Mouse (Mus musculus) mouse trophoblast stem cell (cell line): ENCODE measurements around the gene Nrap.

ENCODE experiments used
- in situ Hi-C, 2 experiments: fragments of 300-500 bp; cut with MseI, MboI; formaldehyde crosslinking; loops; 2 replicates in 1 of 2; 3 replicates in 1 of 2; pipeline ENCODE4 v1.15.1; 2025

Nrap gene

GRCm38 (mm10) chr19:56316531-56316930 is 73.3 kb downstream of the Nrap start:
- in situ Hi-C loops, result no loop called here

DNA sequence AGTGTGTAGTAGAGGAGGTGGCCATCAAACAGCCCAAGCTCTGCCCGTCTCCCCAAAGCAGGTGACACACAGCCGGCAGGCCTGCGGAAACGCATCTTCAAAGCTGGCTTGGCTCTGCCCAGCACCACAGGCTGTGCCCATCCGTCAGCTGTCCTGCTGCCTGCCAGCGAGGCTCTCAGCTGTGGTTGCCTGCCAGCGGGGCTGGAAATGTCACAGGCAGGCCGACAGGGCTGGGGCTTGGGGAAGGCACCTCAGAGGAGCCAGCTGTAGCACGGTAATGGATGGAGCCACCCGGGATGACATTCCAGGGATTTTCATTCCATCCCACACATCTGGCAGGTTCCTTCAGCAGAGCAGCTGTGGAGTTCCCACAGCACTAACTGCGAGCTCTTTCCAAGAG is 89.0 kb downstream of the Nrap start:
- in situ Hi-C loops, result no loop called here

- in situ Hi-C loops, result no loop called here
Observed at GRCm38 (mm10) chr19:56297264-56297663, 92.6 kb downstream of the Nrap start.

DNA sequence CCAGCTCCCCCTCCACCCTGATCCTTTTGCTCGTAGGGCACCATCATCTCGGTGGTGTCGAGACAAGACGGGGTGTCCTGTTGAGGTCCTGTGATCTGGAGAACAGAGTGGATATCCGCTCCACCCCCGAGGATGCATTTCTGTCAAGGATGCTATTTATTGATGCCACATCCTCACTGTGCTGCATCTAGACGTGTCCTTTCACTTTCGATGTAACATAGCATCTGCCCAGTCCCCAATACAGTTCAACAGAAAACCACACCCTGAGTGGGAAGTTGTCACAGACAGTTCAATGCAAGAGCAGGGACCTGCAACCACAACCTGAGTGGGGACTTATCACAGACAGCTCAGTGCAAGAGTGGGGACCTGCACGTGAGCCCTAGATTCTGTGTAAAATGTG is 93.2 kb downstream of the Nrap start:
- in situ Hi-C loops, result no loop called here

- in situ Hi-C loops, result no loop called here
Observed at GRCm38 (mm10) chr19:56294654-56295399, 95.0 kb downstream of the Nrap start.

DNA sequence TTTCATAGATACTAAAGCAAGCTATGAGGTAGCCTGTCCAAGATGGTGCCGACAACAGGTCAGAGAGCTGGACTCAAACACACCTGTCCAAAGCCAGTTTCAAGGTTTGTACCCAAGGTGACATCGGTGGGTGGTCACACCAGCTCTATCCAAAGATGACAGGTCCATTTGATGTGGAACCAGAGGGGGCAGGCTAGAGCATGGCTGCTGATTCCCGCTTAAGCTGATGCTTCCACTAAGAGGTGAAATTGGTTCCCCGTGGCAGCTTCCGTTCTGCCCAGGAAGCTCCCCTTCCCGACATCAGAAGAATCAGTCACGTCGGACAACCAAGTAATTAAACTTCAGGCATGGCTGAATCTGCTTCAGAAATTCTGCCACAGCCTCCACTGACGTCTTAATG is 97.5 kb downstream of the Nrap start:
- in situ Hi-C loops, result no loop called here

GRCm38 (mm10) chr19:56291898-56292297 is 97.9 kb downstream of the Nrap start:
- in situ Hi-C loops, result no loop called here

- in situ Hi-C loops, result no loop called here
Observed at GRCm38 (mm10) chr19:56289642-56290041, 100.2 kb downstream of the Nrap start.

DNA sequence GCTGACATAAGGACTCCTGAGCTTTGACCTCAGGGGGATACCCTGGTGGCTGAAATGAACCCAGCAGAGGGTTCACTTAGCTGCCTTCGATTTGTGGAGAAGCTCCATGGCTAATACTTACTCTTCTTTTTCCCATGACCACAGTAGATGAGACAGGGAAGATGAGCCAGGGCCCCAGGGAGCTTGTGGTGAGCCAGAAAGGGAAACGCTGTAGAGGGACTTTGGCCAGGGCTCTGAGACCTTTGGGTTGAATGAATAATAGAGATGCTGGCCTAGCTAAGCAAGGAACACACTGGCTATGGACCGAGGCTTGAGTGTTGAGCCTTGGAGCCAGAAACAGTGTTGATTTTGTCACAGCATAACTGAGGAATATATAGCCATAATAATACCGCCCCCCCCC is 101.4 kb downstream of the Nrap start:
- in situ Hi-C loops, result no loop called here

- in situ Hi-C loops, result no loop called here
Observed at GRCm38 (mm10) chr19:56287580-56288367, 102.1 kb downstream of the Nrap start.

GRCm38 (mm10) chr19:56286866-56287265 is 103.0 kb downstream of the Nrap start, which contains the start of gene Habp2:
Gene Habp2, plus strand, starts transcription at chr19:56287137.
- in situ Hi-C loops, result no loop called here

DNA sequence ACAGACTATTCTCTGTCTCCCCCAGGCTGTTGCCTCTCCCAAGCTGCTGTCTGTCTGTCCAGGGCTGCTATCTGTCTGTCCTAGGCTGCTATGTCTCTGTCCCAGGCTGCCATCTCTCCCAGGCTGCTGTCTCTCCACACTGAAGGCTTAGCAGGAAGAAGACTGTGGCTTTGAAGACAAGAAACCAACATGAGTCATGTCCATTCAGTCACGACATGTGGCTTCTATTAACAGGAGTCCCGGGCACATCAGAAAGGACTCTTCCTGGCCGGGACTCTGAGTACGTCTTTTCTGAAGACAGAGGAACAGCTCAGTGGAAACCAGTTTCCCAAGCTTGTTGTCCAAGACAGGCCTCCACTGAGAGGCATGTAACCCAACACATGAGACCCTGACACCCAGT is 104.6 kb downstream of the Nrap start:
- in situ Hi-C loops, result no loop called here

- in situ Hi-C loops, result no loop called here
Observed at GRCm38 (mm10) chr19:56278366-56278765, 111.5 kb downstream of the Nrap start.

DNA sequence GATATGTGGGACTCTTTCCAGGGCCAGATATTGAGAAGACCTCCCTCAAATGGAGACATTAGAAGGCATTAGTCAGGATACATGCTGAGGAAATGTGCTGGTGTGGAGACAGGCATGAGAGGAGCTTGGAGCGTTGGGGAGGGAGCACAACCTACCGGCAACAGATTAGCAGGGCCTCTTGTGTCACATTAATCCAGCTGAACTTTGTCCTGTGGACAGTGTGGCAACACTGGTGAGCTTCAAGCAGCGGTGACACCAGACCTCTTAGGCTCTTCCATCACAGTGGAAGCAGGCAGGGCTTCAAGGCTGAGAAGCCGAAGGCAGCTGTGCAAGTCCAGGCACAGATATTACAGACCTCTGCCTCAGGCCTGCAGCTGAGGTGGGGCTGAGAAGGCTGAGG is 111.9 kb downstream of the Nrap start:
- in situ Hi-C loops, result no loop called here

DNA sequence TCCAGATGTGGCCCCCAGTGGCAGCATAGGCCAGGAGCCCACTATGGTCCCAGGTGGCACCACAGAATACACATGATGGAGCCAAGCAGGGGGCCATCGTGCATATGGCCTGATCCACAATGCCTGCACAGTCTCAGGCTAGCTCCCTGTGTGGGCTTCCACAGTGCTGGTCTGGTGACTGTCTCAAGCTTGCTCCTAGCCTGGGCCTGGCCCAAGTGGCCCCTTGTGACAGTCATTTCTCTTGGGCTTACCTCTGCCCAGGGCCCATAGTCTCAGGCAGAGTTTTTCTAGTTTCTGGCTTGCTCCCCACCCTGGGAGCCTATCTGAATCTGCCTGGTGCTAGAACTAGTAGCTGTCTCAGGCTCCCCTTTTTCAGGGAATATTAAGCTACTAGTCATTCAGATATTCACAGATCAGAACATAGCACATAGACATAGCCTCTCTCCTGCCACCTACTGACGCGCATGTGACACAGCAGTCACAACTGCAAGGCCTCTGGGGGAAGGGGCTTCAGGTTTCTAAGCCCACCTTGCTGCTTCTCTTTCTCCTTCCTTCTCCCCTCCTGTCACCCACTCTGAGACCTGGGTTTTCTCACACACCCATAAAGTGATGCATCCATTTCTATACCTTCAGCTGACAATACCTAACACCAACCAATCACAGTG is 112.6 kb downstream of the Nrap start:
- in situ Hi-C loops, result no loop called here

GRCm38 (mm10) chr19:56272081-56272480 is 117.8 kb downstream of the Nrap start:
- in situ Hi-C loops, result no loop called here
